Mouse (Mus musculus) urinary bladder, postnatal 14 days (tissue): ENCODE data around the gene Commd2.
A peak's percentile ranks its signal among the peaks of the same experiment; 100 is the strongest.

Experiments
- DNase-seq: peaks from one replicate; pipeline ENCODE4 v3.0.0; 2021; ENCODE audit warnings: low spot score

Gene Commd2

GRCm38 (mm10) chr3:57651231-57651864 lies at the start of gene Commd2:
Gene Commd2 (minus strand): TSS chr3:57651715.
- peak; percentile 87 for DNase-seq

GRCm38 (mm10) chr3:57696779-57697178 lies 45.3 kb upstream of the Commd2 start:
- no peak for DNase-seq

GRCm38 (mm10) chr3:57696249-57696648 lies 44.7 kb upstream of the Commd2 start:
- DNase-seq, result no peak

- no peak for DNase-seq
Observed at GRCm38 (mm10) chr3:57692719-57693118, 41.2 kb upstream of the Commd2 start, which contains the start of gene Ankub1. Gene Ankub1 (minus strand): TSS chr3:57692799.

GRCm38 (mm10) chr3:57691772-57692171 lies 40.3 kb upstream of the Commd2 start:
- DNase-seq, result no peak

- DNase-seq, result no peak
Observed at GRCm38 (mm10) chr3:57677786-57678185, 26.3 kb upstream of the Commd2 start.

- DNase-seq, result no peak
Observed at GRCm38 (mm10) chr3:57674075-57674474, 22.6 kb upstream of the Commd2 start.

- DNase-seq, result peak; percentile 6
Observed at GRCm38 (mm10) chr3:57673586-57673985, 22.1 kb upstream of the Commd2 start.

GRCm38 (mm10) chr3:57667054-57667723 lies 15.7 kb upstream of the Commd2 start:
- peak; percentile 76 for DNase-seq

- DNase-seq, result no peak
Observed at GRCm38 (mm10) chr3:57665880-57666279, 14.4 kb upstream of the Commd2 start.

GRCm38 (mm10) chr3:57664682-57665081 lies 13.2 kb upstream of the Commd2 start:
- DNase-seq, result no peak

- peak; percentile 47 for DNase-seq
Observed at GRCm38 (mm10) chr3:57663731-57664130, 12.2 kb upstream of the Commd2 start.

GRCm38 (mm10) chr3:57658608-57659007 lies 7.1 kb upstream of the Commd2 start:
- no peak for DNase-seq

- no peak for DNase-seq
Observed at GRCm38 (mm10) chr3:57653646-57654045, 2.1 kb upstream of the Commd2 start.

- DNase-seq, result no peak
Observed at GRCm38 (mm10) chr3:57652485-57652884, 970 bp upstream of the Commd2 start.

- DNase-seq, result no peak
Observed at GRCm38 (mm10) chr3:57651865-57652259, 347 bp upstream of the Commd2 start.

GRCm38 (mm10) chr3:57643191-57643590 lies 8.3 kb downstream of the Commd2 start:
- no peak for DNase-seq

- peak; percentile 17 for DNase-seq
Observed at GRCm38 (mm10) chr3:57637596-57637995, 13.9 kb downstream of the Commd2 start.

- DNase-seq, result no peak
Observed at GRCm38 (mm10) chr3:57634763-57635487, 16.6 kb downstream of the Commd2 start.

- no peak for DNase-seq
Observed at GRCm38 (mm10) chr3:57626954-57627513, 24.5 kb downstream of the Commd2 start.

GRCm38 (mm10) chr3:57625275-57625997 lies 26.1 kb downstream of the Commd2 start:
- peak; percentile 86 for DNase-seq

GRCm38 (mm10) chr3:57619718-57620117 lies 31.8 kb downstream of the Commd2 start:
- DNase-seq, result peak; percentile 18
